Mouse (Mus musculus): ENCODE measurements around the gene Abcb8.
A peak's percentile ranks its signal among the peaks of the same experiment; 100 is the strongest.

DNA sequence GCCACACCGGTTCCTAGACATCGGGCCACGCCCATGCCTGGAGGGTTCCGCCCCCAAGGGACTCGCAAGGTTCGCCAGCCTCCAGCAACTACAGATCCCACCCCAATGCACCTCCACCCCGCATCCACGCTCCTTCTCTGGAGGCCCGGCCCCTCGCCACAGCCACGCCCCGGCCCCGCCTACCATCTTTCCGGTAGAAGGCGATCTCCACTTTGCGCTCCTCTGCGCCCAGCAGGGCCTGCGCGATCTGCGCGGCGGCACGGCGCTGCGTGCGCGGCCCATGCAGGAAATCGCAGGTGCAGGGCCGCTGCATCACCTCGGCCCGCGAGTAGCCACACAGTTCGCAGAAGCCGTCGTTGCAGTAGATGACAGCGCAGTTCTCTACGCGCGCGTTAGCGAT is 45.3 kb upstream of the Abcb8 start:
- TF ChIP-seq CTCF (IDR thresholded peaks at IDR 0.05; ENCODE audit: borderline replicate concordance, extremely low read depth, insufficient read depth, insufficient read length) (no peak), POLR2A (IDR thresholded peaks at IDR 0.05; ENCODE audit: borderline replicate concordance, extremely low read depth, insufficient read depth, insufficient read length, poor library complexity, severe bottlenecking) (peak; percentile 65; the same call in 1 of the 2 replicates)
